Mouse (Mus musculus) adrenal gland (tissue): Measurements from ENCODE around the gene Rnf114.

ENCODE experiments used
- intact Hi-C: fragments of 180-260 bp; cut with DNase I; formaldehyde crosslinking; loops from one replicate; pipeline ENCODE4 v1.15.1; 2025

Rnf114 gene

GRCm38 (mm10) chr2:167471585-167471984 is 20.9 kb upstream of the Rnf114 start:
- intact Hi-C loops, result no loop called here

DNA sequence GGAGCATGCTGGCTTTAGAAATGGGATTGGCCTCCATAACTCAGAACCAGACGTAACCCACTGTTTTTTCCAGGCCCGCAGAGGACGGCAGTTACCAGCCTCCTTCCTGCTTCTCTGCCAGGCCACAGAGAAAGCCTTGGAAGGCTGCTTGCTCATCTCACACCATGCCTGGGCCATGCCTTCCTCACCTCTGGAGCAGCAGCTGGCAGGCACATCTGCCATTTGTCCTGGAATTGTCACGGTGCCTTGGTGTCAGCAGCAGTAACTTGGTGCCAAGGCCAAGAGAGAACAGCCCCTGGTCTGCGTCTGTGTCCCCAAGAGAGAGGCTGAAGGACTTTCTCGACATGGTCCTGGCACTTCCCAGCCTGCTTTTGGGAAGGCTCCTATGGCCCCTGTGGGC is 18.2 kb upstream of the Rnf114 start:
- intact Hi-C loops, result no loop called here

DNA sequence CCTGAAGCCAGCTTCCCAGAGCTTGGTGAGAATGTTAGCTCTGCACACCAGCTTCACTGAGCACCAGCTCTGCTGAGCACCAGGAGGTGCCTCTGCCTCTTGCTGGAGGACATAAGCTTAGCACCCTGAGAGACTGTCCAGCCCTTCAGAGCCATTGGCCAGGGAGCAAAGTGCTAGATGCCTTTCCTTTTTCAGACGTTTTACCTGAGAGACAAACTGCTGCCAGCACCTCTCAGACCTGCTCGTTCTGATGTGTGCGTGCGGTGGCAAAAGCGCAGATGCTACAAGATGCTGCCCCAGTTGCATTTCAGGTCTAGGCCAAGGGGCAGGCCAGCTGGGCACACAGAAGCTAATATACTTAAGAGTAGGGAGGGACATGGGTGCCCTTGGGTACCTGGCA is 16.8 kb upstream of the Rnf114 start:
- intact Hi-C loops, result no loop called here

DNA sequence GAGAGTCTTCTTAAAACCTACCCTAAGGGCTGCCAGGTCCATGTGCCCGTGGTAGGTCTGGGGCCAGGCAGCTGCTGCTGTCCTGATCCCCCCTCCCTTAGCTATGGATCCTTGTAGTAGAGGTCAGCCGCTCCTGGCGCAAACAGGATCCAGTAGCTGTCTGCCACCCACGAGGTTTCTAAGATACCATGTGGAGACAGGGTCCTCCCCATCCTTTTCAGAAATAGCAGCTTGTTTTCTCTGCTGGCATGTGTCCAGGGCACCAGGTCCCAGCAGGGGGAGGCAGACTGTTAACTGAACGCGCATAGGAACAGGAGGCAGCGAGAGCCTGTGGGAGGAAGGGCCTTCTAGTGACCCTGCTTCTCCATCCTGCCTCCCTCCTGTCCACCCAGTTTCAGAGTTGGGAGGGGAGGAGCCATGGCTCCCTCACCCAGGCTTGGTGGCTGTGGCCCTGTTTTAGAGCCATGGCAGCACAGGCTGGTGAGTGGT is 16.2 kb upstream of the Rnf114 start:
- intact Hi-C loops, result no loop called here

DNA sequence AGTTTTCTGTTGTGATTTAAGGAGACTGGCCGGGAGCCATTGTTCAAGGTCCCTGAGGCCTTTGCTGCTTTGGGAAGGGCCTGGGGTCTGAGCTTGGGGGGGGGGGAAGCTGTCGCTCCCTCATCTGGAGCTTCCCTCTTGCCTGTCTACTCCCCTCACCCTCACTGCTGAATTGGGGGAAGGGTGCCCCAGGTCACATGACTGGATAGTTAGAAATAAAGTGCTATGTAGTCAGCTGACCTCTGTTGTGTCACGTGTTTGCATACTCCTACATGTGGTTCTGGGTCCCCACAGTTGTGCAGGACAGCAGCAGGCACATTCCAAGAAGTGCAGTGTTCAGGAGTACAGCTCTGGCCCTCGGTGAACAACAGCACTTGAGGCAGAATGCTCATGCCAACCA is 15.7 kb upstream of the Rnf114 start:
- intact Hi-C loops, result no loop called here

DNA sequence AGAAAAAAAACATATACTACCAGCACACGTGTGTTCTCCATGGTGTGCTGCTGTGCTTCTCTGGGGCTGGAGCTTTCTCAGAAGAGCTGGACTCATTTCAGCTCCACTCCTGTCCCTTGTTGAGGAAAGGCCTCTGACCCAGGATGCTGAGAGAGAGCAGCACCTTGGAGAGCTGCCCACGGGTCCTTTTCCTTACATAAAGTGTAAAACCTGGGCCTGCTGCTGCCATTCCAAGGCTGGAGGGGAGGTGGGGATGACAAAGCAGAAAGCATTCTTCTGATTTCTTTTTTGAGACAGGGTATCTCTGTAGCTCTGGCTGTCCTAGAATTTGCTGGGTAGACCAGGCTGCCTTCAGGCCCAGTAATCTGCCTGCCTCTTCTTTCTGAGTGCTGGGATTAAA is 14.3 kb upstream of the Rnf114 start:
- intact Hi-C loops, result no loop called here

DNA sequence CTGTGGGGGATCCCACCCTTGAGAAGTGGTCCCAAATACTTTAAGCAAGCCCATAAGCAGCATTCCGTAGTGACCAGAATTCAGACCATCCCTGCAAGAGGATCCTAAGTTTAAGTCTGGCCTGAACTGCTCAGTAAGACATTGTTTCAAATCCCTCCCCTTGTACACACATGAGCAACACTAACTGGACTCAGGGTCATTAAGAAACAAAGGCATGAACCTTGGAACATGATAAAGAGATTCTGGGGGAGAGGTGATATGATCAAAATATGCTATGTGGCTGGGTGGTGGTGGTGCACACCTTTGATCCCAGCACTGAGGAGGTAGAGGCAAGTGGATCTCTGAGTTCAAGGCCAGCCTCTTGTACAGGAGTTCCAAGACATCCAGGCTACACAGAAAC is 12.9 kb upstream of the Rnf114 start:
- intact Hi-C loops, result no loop called here

GRCm38 (mm10) chr2:167482681-167483080 is 9.8 kb upstream of the Rnf114 start:
- intact Hi-C loops, result no loop called here

GRCm38 (mm10) chr2:167483081-167483826 is 9.2 kb upstream of the Rnf114 start:
- intact Hi-C loops, result no loop called here

DNA sequence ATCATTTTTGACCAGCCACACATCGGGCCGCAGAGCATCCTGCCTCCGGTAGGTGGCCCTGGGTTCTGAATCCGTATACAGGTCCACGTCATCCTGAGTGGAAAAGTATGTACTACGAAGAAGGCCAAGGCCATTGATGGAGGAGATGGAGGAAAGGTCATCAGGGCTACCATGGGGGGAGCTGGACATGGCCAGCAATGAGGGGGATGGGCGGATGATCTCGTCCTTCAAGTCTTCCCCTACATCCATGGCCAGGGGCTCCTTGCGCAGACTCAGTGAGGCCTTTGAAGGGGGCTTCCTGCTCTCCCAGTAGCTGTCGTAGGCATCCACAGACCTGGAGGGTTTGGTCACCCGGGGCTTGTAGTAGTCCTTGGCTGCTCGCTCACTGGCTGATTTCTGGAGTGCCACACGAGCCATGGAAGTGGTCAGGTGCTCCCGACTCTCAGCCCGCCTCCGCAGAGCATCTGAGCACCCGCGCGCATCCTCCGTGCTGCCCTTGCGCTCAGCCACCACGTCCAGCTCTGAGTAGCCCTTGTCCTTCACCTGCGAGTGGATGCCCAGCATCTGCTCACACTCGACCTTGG is 8.5 kb upstream of the Rnf114 start:
- intact Hi-C loops, result no loop called here

DNA sequence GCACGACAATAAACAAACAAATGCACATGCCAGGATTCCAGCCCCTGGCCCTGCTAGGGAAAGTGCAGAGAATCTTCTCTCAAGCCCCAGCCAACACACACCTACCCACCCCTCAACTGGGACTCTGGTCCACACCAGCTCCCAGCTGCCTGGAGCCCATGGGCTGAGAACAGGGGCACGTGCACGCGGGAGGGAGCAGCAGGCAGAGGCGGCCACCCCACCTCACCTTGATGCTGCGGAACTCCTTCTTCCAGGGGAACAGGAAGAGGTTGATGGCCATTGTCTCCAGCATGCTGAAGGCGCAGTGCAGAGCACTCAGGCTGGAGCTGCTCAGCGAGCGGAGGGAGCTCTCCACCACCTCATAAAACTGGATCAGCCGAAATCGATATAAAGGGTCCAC is 7.5 kb upstream of the Rnf114 start:
- intact Hi-C loops, result no loop called here

DNA sequence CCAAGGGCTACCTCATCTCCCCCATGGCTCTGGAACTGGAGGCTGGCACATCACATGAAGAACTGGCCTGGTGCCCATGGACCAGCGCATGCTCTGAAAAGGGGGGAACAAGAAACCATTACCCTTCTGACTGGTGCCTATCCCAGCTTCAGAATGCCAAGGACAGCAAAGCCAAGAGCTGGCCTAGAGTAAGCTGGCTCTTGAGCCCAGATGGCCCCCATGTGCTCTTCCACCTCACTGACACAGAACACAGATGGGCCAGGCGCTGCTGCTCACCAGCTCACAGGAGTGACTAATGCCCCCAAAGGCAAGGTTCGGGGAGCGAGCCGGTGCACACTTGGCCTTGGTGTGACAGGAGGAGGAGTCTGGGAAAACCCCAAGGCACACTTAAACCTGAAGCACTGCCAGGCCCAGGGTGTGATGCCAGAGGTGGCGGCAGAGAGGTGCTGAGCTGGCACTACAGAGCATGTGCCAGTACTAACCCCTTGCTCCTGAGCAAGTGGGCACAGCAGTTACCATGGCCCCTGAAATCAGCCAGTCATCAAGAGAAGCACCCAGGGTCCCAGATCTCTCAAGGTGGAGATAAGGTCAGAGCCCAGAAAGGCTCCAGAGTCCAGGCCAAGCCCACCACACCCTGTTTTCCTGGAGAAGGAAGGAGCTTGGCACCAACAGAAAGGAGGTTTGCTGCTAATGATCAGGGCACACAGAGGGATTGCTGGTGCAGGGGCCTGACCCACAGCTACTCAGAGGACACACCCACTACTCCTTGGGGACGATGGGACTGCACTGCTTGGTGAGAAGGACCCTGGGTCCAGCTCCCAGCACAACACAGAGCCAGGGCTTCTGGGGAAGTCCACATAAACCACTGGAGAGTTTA is 6.7 kb upstream of the Rnf114 start:
- intact Hi-C loops, result no loop called here

DNA sequence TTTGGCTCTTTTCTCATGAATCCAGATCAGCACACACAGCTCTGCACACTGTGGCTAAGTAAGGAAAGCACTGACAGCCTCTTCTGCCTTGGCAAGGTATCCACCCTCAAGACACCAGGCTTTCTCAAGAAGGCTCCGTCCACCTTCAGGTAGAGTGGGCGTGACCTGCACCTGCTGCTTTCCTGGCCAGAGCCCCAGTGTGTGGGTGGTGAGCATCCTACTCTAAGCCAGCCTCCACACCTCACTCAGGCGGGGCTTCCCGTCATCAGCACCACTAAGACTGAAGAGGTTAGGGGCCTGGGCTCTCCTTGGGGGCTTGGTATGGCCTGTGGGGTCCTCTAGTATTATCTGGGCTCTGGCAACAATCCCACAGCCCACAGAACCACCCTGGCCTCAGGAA is 5.9 kb upstream of the Rnf114 start:
- intact Hi-C loops, result no loop called here

GRCm38 (mm10) chr2:167487551-167487950 is 4.9 kb upstream of the Rnf114 start:
- intact Hi-C loops, result no loop called here

DNA sequence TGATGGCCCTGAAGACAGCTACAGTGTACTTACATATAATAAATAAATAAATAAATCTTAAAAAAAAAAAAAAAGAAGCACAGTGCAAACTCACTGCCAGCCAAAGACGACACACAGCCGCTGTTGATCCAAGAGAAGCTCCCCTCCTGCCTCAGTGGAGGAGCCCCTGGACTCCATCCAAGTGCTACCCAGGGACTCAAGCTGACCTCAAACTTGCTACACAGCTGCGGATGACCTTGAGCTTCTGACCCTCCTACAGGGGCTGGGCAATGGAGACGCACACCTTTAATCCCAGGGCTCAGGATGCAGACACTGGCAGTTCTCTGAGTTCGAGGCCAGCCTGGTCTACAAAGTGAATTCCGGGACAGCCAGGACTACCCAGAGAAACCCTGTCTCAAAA is 4.5 kb upstream of the Rnf114 start:
- intact Hi-C loops, result no loop called here

DNA sequence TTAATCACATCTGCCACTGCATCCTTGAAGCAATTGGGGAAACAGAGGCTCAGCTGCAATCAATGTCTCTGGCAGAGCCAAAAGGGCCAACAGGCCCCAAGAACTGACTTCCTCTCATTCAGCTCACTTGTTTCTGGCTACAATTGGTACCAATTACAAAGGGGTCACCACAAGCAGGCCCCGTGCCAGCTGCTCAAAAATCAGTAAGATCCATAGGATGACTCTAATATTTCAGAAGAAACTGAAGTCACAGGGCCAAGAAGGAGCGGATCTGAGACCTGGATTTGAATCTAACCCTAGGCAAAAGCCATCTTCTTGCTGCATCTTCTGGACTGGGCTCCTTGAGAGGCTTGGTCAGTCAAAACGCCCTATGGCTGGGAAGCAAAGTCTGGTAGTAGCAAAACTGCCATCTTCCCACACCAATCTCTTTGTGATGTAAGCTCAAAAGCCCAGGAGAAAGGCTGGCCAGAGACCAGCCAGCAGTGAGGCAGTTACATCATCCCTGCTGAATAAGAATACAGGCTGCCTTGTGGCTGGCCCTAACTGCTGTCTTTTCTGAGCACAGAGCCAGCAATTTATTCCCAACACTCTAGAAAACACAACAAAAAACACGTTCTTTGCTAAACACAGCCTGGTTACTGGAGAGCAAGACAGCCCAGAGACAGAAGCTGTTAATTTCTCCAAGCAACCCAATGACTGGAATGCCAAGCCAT is 1.5 kb upstream of the Rnf114 start:
- intact Hi-C loops, result no loop called here

GRCm38 (mm10) chr2:167492713-167493636 is 530 bp downstream of the Rnf114 start, which contains the start of gene Spata2:
Gene Spata2 (minus strand): TSS chr2:167492887.
- intact Hi-C loops, result no loop called here

DNA sequence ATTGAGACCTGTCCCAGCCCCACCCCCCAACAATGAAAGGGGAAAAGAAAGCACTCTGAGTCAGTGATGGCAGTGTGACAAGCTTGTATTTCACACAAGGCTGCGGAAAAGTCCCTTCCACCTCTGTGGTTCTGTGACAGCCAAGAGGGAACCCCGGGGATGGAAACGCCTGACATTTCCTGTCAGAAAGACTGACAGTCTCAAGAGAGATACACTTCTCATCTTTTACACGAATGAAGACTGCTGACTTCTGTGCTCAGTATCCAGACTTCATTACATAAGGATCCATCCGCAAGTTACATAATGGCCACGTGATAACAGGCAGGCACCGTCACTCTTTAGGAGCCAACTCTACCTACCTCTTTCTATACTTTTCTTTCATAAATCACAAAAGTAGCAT is 4.0 kb downstream of the Rnf114 start:
- intact Hi-C loops, result no loop called here

DNA sequence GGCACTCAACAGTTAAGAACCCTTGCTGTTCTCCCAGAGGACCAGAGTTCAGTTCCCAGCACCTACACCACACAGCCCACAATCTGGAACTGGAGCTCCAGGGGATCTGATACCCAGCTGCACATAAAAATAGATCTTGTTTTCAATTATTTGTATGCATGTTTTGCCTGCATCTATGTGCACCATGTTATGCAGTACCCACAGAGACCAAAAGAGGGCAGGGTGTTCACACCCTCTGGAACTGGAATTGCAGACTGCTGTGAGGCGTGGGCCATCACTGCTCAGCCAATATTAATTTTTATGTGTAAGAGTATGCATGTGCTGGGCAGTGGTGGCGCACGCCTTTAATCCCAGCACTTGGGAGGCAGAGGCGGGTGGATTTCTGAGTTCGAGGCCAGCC is 4.8 kb downstream of the Rnf114 start:
- intact Hi-C loops, result no loop called here

GRCm38 (mm10) chr2:167502554-167503252 is 10.3 kb downstream of the Rnf114 start:
- intact Hi-C loops, result no loop called here
